Mouse (Mus musculus): ENCODE data around the gene Suv39h2. TPM values are rescaled to one million over a fixed set of nuclear protein-coding genes. Genes with fewer than 3 reads are reported as not detected.
A peak's percentile ranks its signal among the peaks of the same experiment; 100 is the strongest.

The Suv39h2 gene
- polyA plus RNA-seq, 1 experiment from 2014 or later = 10.0 TPM

DNA sequence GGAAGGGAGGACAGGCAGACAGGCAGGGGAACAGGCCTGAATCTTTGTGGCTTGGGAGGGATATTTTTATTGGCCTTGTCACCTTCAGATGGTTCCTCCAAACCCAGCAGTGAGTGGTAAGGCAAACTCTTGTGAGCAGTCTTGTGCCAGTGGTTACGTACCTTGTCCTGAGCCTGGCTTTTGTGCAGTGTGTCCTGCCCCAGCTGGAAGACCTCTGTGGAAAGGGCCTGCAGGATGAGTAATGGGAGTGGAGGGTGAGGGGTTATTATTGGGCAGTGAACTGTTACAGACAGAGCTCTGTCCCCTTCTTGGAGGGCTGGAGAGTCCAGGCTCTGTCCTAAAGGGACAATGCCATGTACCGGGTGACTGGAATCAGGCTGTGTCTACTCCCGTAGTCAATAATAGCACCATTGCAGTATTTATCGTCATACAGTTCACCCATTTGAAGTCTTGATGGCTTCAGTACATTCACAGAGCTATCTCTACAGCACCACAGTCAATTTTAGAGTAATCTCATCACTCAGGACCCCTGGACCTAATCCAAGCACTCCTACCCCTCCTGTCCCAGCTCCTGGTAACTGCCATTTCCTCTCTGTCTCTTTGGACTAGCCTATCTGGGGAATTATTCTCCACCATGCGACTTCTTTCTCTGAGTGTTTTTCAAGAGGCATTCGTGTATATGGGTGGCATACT, 39.3 kb downstream of the Suv39h2 start:
- 78% methylated on average over 6 of the region's 6 CpGs for WGBS
- no peak for DNase-seq (ENCODE audit: low spot score)
- ATAC-seq (ENCODE audit: low FRiP score) = no peak
- Histone ChIP-seq H3K4me2 (replicated peaks) (no peak overlapping the region), H3K9ac (no peak overlapping the region), H3K4me3 (replicated peaks; ENCODE audit: low read length) (no peak overlapping the region), H3K4me1 (replicated peaks; ENCODE audit: control insufficient read depth, insufficient read depth, low read length) (no peaks in the 10 kb centered on the region), H3K27ac (no peak overlapping the region), H3K9me3 (ENCODE audit: control insufficient read depth, low read length) (no peaks in the 10 kb centered on the region), H3K36me3 (replicated peaks; ENCODE audit: control insufficient read depth, insufficient read depth) (peaks cover 36% of the 10 kb centered on the region), H3K27me3 (ENCODE audit: control insufficient read depth, insufficient read depth, low read length) (no peaks in the 10 kb centered on the region)

- WGBS = 93% methylated on average over 9 of the region's 9 CpGs
- DNase-seq (ENCODE audit: low spot score) (no peak), ATAC-seq (ENCODE audit: low FRiP score) (no peak)
- Histone ChIP-seq H3K4me3 (replicated peaks; ENCODE audit: low read length) (no peak overlapping the region), H3K9me3 (ENCODE audit: control insufficient read depth, low read length) (no peaks in the 10 kb centered on the region), H3K27me3 (ENCODE audit: control insufficient read depth, insufficient read depth, low read length) (no peaks in the 10 kb centered on the region), H3K9ac (no peak overlapping the region), H3K27ac (no peak overlapping the region), H3K4me2 (replicated peaks) (no peak overlapping the region), H3K4me1 (replicated peaks; ENCODE audit: control insufficient read depth, insufficient read depth, low read length) (no peaks in the 10 kb centered on the region), H3K36me3 (replicated peaks; ENCODE audit: control insufficient read depth, insufficient read depth) (peaks cover 25% of the 10 kb centered on the region)
Measured at GRCm38 (mm10) chr2:3430956-3431355, 43.9 kb downstream of the Suv39h2 start.

GRCm38 (mm10) chr2:3424579-3424910, 50.3 kb downstream of the Suv39h2 start:
- H3K36me3 ChIP-seq (replicated peaks; ENCODE audit: control insufficient read depth, insufficient read depth) = peaks cover 8% of the 10 kb centered on the region; the same call in 1 of the 2 replicates
- no peak overlapping the region for H3K27ac ChIP-seq
- H3K4me3 ChIP-seq (replicated peaks; ENCODE audit: low read length) = peak overlapping the region; percentile 71
- 13% methylated on average over 10 of the region's 10 CpGs for WGBS
- DNase-seq (ENCODE audit: low spot score) (no peak), ATAC-seq (ENCODE audit: low FRiP score) (no peak)
- H3K4me2 ChIP-seq (replicated peaks) = peak overlapping the region; percentile 80
- H3K4me1 ChIP-seq (replicated peaks; ENCODE audit: control insufficient read depth, insufficient read depth, low read length) = peaks cover 12% of the 10 kb centered on the region
- H3K9me3 ChIP-seq (ENCODE audit: control insufficient read depth, low read length) = no peaks in the 10 kb centered on the region
- H3K27me3 ChIP-seq (ENCODE audit: control insufficient read depth, insufficient read depth, low read length) = no peaks in the 10 kb centered on the region
- H3K9ac ChIP-seq = peak overlapping the region; percentile 57

DNA sequence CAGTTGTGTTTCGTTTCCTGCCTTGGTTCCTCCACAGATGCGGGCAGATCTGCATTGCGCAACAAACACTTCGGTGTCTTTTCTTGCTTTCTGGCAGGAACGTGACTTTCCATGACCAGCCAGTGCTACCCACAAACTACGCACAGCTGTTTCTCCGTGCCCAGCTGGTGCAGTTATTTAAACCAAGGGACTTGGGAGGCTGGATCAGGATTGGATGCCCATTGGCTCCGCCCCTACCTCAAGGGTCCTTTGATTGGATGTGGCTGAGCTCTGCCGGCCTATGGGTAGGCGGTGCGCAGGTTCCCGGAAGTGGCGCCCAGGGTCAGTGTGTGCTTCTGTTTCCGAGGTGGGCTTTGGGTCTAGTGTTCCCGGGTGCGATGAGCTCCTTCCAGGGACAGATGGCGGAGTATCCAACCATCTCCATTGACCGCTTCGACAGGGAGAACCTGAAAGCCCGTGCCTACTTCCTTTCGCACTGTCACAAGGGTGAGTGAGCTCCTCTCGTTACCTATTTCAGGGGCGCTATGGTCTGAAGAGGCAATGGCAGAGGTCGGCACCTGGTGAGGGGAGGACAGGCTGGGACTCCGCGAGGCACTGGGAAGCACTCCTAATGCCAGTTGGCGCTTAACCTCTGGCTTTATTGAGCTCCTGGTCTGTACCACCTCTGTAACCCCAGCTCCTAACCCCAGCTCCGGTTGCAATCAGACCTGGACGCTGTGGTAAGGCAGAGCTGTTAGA, 50.8 kb downstream of the Suv39h2 start, which contains the start of gene Dclre1c:
Dclre1c (plus strand) TSS at position 291 of the 738 bp plus-strand sequence.
- DNase-seq (ENCODE audit: low spot score) (peak; percentile 89), ATAC-seq (ENCODE audit: low FRiP score) (peak; percentile 98)
- peak within 1 kb of the TSS; percentile 57 for H3K9ac ChIP-seq
- H3K27ac ChIP-seq = no peak within 1 kb of the TSS
- 1% methylated on average over 29 of the region's 29 CpGs for WGBS
- H3K9me3 ChIP-seq (ENCODE audit: control insufficient read depth, low read length) = no peaks in the 10 kb centered on the region
- H3K4me2 ChIP-seq (replicated peaks) = peak within 1 kb of the TSS; percentile 80
- H3K36me3 ChIP-seq (replicated peaks; ENCODE audit: control insufficient read depth, insufficient read depth) = peaks cover 8% of the 10 kb centered on the region; the same call in 1 of the 2 replicates
- no peaks in the 10 kb centered on the region for H3K27me3 ChIP-seq (ENCODE audit: control insufficient read depth, insufficient read depth, low read length)
- H3K4me3 ChIP-seq (replicated peaks; ENCODE audit: low read length) = peak within 1 kb of the TSS; percentile 71
- peaks cover 12% of the 10 kb centered on the region for H3K4me1 ChIP-seq (replicated peaks; ENCODE audit: control insufficient read depth, insufficient read depth, low read length)

GRCm38 (mm10) chr2:3422548-3422947, 52.3 kb downstream of the Suv39h2 start, which contains the start of gene Meig1:
Meig1 (minus strand) TSS chr2:3422648.
- Histone ChIP-seq H3K9me3 (ENCODE audit: control insufficient read depth, low read length) (no peaks in the 10 kb centered on the region), H3K27ac (no peak within 1 kb of the TSS), H3K36me3 (replicated peaks; ENCODE audit: control insufficient read depth, insufficient read depth) (no peaks in the 10 kb centered on the region), H3K4me3 (replicated peaks; ENCODE audit: low read length) (no peak within 1 kb of the TSS; the same call in 1 of the 2 replicates), H3K27me3 (ENCODE audit: control insufficient read depth, insufficient read depth, low read length) (no peaks in the 10 kb centered on the region), H3K9ac (no peak within 1 kb of the TSS), H3K4me2 (replicated peaks) (peak within 1 kb of the TSS; percentile 80), H3K4me1 (replicated peaks; ENCODE audit: control insufficient read depth, insufficient read depth, low read length) (peaks cover 12% of the 10 kb centered on the region)
- no peak for ATAC-seq (ENCODE audit: low FRiP score)
- WGBS = 74% methylated on average over 3 of the region's 3 CpGs
- no peak for DNase-seq (ENCODE audit: low spot score)

GRCm38 (mm10) chr2:3420157-3420556, 54.7 kb downstream of the Suv39h2 start:
- Histone ChIP-seq H3K9ac (no peak overlapping the region), H3K27ac (peak overlapping the region; percentile 38; the same call in 1 of the 2 replicates), H3K36me3 (replicated peaks; ENCODE audit: control insufficient read depth, insufficient read depth) (no peaks in the 10 kb centered on the region), H3K4me3 (replicated peaks; ENCODE audit: low read length) (no peak overlapping the region), H3K27me3 (ENCODE audit: control insufficient read depth, insufficient read depth, low read length) (peaks cover 12% of the 10 kb centered on the region), H3K9me3 (ENCODE audit: control insufficient read depth, low read length) (no peaks in the 10 kb centered on the region), H3K4me1 (replicated peaks; ENCODE audit: control insufficient read depth, insufficient read depth, low read length) (peaks cover 12% of the 10 kb centered on the region), H3K4me2 (replicated peaks) (no peak overlapping the region)
- no peak for ATAC-seq (ENCODE audit: low FRiP score)
- no peak for DNase-seq (ENCODE audit: low spot score)
- 28% methylated on average over 4 of the region's 4 CpGs for WGBS

DNA sequence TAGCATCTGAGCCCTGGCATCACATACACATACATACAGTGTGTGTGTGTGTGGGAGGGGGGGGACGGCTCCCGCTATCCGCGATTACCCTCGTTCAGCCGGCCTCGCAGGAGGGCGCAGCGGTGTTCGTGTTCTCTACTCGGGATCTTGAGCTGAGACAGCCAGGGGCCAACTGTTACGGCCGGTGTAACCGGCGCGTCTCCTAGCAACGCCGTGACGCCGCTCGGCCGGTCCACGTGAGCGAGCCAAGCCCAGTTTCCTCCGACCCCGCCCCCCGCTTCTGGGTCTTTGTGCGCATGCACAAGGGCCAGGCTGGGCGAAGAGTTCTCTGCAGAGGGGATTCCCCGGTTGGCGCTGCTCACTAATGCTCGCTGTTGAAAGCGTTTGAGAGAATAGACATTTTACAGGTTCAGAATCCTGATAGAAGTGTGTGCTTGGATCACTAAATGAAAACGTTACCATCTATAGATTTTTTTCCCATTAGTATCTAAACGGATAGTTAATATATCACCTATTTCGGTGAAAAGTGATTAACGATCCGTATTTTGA, 55.9 kb downstream of the Suv39h2 start:
- 2% methylated on average over 38 of the region's 38 CpGs for WGBS
- DNase-seq (ENCODE audit: low spot score) = peak; percentile 95
- peaks cover 5% of the 10 kb centered on the region; the same call in 1 of the 2 replicates for H3K4me1 ChIP-seq (replicated peaks; ENCODE audit: control insufficient read depth, insufficient read depth, low read length)
- no peaks in the 10 kb centered on the region for H3K9me3 ChIP-seq (ENCODE audit: control insufficient read depth, low read length)
- H3K4me2 ChIP-seq (replicated peaks) = peak overlapping the region; percentile 70
- H3K27me3 ChIP-seq (ENCODE audit: control insufficient read depth, insufficient read depth, low read length) = peaks cover 12% of the 10 kb centered on the region
- H3K4me3 ChIP-seq (replicated peaks; ENCODE audit: low read length) = peak overlapping the region; percentile 51
- no peak overlapping the region for H3K27ac ChIP-seq
- ATAC-seq (ENCODE audit: low FRiP score) = peak; percentile 93
- no peaks in the 10 kb centered on the region for H3K36me3 ChIP-seq (replicated peaks; ENCODE audit: control insufficient read depth, insufficient read depth)
- H3K9ac ChIP-seq = peak overlapping the region; percentile 59

DNA sequence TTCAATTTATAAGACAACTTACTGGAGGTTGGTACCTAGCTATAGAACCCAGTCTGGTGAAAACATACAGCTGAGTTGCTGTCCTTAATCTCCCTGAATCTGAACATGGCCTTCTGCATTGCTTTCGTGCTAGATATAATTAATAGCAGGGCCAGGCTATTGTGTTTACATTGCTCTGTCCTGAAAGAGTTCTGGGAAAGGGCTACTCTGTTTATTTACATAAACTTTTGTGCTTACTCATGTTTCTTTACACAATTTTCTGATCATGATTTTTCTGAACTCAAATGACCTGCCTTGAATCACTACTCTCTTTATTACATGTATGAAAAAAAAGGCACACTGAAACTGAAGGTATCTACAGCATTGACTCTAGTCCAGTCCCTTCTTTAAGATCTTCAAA, 59.2 kb downstream of the Suv39h2 start:
- WGBS = 63% methylated on average over 1 of the region's 1 CpGs
- Histone ChIP-seq H3K36me3 (replicated peaks; ENCODE audit: control insufficient read depth, insufficient read depth) (no peaks in the 10 kb centered on the region), H3K4me2 (replicated peaks) (no peak overlapping the region), H3K9ac (no peak overlapping the region), H3K4me1 (replicated peaks; ENCODE audit: control insufficient read depth, insufficient read depth, low read length) (no peaks in the 10 kb centered on the region; the same call in 1 of the 2 replicates), H3K4me3 (replicated peaks; ENCODE audit: low read length) (no peak overlapping the region), H3K27me3 (ENCODE audit: control insufficient read depth, insufficient read depth, low read length) (peaks cover 12% of the 10 kb centered on the region), H3K9me3 (ENCODE audit: control insufficient read depth, low read length) (no peaks in the 10 kb centered on the region), H3K27ac (no peak overlapping the region)
- ATAC-seq (ENCODE audit: low FRiP score) (no peak), DNase-seq (ENCODE audit: low spot score) (no peak)

DNA sequence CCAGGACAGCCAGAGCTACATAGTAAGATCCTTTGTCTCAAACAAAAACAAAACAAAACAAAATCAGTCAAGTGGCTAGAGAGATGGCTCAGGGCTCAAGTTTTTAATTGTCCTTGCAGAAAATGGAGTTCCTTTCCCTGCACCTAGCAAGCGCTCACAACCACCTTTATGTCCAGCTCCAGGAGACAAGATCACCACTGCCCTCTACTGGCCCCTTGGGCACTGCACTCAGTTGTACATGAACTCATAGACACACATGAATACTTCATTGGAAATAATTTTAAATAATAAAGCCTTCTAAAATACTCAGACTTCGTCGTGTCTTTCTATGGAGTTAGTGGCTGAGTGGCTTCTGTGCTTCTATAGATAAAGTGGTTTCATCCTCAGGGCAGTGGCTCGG, 60.6 kb downstream of the Suv39h2 start:
- H3K4me1 ChIP-seq (replicated peaks; ENCODE audit: control insufficient read depth, insufficient read depth, low read length) = no peaks in the 10 kb centered on the region
- peak; percentile 78 for DNase-seq (ENCODE audit: low spot score)
- H3K9ac ChIP-seq = no peak overlapping the region
- ATAC-seq (ENCODE audit: low FRiP score) = no peak
- no peak overlapping the region for H3K4me3 ChIP-seq (replicated peaks; ENCODE audit: low read length)
- no peak overlapping the region for H3K27ac ChIP-seq
- H3K4me2 ChIP-seq (replicated peaks) = no peak overlapping the region
- peaks cover 12% of the 10 kb centered on the region for H3K27me3 ChIP-seq (ENCODE audit: control insufficient read depth, insufficient read depth, low read length)
- H3K9me3 ChIP-seq (ENCODE audit: control insufficient read depth, low read length) = no peaks in the 10 kb centered on the region
- 36% methylated on average over 4 of the region's 4 CpGs for WGBS
- H3K36me3 ChIP-seq (replicated peaks; ENCODE audit: control insufficient read depth, insufficient read depth) = no peaks in the 10 kb centered on the region

Data from hindbrain, embryonic 14.5 days (tissue).